Mouse (Mus musculus) urinary bladder, adult 2 months (tissue): Measurements from ENCODE around the gene 1110017D15Rik. TPM values are rescaled to one million over a fixed set of nuclear protein-coding genes. Genes with fewer than 3 reads are reported as not detected.
"Not testable (repeated sequence)": the region's sequence is repeated elsewhere in the genome, so short reads cannot be mapped to it uniquely, and the experiment has no call there.

Experiments
- DNase-seq: peaks from one replicate; pipeline ENCODE4 v3.0.0; 2022; ENCODE audit warnings: low spot score
- polyA plus RNA-seq: library from polyadenylated mRNA; depleted of rRNA; stranded (reverse); fragments of >200 nt; gene quantifications from 2 replicates; pipeline ENCODE4 v1.2.3, GENCODE M21; 2012; rRNA removed

1110017D15Rik gene
- polyA plus RNA-seq, 1 experiment: 0.10 TPM

- no peak for DNase-seq
Measured at GRCm38 (mm10) chr4:41480254-41480653, 36.9 kb downstream of the 1110017D15Rik start.

DNA sequence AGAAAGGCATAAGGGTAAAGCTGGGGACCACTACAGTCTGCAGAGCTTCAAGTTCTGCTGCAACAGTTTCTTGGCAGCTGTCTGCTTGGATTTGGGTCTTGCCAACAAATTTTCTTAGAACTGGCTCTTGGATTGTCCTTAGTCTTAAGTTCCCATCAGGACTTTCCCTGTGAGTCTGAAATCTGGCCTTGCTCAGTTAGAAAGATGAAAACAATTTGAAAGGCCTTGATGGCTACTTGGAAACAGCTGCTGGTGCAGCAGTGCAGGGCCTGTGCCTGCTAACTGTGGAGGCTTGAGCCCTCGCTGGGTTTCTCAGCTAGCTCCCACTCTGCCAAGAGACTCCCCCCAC is 37.7 kb downstream of the 1110017D15Rik start:
- no peak for DNase-seq

DNA sequence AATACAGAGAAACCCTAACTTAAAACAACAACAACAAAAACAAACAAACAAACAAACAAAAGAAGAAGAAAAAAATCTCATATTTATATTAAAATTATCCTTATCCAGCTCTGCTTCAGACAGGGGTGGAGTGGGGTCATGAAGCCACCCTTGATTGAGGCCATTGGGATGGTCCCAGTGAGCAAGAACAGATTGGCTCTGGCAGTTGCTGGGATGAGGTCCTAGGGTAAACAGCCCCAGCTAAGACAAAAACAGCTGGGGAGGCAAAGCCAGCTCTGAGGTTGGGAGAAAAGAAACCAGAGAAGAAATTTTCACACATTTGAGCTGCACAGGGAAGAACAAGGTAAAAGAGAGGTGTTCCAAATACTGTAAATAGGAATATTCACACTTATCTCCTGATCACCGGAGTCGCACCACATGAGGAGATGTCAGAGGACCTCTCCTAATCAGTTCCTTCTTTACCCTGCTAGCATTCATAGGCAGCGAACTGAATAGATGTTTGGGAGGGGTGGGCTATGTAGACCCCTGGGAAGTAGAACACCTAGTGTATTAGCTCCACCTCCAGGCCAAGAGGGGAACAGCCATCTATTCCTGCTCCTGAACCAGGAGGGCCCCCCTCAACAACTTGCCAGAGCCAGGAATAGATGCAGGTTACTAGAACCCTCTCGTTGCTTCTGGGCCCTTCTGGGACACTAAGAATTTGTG is 38.2 kb downstream of the 1110017D15Rik start:
- no peak for DNase-seq

- no peak for DNase-seq
Measured at GRCm38 (mm10) chr4:41477648-41478160, 39.4 kb downstream of the 1110017D15Rik start.

DNA sequence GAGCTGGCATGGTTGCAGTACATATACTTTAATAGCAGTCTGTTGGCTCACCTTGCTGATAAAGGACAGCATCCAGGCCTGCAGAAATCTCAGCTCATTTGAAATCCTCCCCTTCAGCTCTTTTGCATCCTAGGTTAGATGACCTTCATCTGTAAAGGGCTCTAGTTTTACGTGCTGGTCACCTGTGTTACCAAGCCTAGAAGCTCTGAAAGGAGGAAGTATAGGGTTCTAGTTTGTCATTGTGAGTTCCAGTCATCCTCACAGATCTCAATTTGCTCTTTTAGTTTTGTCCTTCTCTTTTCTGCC is 45.8 kb downstream of the 1110017D15Rik start:
- DNase-seq: no peak

DNA sequence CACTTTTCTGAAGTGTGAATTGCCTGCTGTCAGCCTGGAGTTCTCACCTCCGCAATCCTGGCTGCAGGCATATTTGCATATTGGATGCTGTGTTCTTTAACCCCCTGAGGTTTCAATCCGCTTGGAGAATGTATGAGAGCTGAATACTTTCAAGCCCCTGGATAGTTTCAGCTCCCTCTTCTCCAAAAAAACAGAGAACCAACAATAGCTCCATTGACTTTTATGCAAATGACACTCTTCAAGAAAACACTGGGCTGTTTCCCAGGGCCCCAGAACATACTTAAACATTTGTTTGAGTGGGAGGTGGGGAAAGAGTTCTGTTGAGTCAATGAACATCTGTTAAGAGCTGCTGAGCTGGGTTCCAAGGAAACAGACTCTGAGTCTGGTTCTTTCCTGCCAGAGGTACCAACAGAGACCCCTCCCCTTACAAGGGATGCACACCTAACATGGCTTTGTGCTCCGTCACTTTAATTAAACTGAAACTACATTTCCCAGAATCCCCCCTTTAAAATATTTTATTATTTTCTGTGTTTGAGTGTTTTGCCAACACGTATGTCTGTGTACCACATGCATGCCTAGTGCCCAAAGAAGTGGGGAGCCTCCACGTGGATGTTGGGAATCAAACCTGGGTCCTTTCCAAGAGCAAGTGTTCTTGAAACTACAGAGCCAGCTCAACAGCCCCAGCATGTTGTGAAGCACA is 46.3 kb downstream of the 1110017D15Rik start:
- no peak for DNase-seq

DNA sequence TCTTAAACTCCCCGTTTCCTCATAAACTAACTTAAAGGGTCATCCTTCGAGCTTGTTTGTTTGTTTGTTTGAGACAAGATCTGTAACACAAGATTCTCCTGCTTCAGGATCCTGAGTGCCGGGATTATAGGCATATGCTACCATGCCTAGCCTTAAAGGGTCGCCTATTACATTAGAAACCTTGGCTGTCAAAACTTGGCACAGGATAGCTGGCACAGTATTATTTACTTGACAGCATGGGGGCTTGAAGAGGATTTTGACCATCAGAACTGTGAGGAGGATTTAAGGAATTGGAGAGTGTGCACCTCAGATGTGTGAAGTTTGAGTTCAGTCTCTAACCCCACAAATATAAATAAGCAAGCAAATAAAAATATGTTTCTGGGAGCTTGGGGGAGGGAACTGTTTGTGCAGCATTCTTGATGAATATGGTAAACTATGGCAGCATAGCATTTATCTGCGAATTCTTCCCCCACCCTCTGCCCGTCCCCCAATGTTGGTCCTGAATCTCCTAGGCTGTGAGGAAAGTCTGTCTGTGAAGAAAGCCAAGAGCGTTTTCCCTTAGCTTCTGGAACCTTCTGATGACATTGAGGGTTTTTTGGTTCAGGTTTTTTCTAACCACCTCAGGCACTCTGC is 47.0 kb downstream of the 1110017D15Rik start:
- no peak for DNase-seq

DNA sequence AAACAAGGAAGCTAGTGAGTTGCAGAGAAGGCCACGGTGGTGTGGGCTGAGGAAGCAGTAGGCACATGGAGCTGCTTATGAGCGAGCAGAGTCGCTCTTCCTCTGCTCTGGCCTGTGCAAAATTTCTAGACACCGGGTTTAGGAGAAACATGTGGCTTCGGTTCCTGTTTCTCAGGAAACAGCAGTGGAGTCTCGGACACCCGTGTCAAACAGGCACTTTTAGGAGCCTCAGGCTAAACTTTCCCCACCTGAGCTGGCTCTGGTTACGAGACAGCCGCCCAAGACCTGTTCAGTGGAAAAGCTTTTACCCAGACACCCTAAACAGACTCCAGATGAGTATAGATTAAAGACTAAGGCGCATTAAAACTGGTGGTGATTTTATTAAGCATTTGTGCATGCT is 47.9 kb downstream of the 1110017D15Rik start:
- DNase-seq: no peak

DNA sequence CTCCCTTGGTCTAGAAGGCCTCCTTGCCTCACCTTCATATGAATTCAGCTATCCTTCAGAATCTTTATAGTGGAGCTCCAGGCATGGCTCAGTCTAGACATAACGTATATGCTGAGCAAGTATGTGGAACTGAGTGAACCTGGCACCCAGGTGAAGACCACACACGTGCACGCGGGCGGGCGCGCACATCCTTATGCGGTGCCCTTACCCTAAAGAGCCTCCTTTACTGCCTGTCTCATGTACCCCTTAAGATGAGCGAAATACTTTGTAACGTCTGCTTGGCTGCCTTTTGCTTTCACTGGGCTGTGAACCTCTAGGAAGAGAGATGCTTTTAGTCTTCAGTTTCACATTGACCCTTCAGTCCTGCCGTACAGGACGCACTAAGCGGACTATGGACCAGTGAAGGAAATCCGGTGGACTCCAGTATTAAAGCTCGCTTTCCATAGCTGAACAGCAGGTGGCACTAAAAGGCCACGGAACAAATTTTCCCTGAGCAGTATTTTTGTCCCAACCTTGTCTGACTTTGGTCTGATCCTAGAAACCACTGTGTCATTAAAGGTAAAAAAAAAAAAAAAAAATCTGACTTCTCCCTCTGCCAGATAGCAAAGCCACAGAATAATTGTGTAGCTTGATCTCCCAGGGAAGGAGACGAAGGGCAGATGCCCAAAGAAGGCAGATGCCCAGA is 48.6 kb downstream of the 1110017D15Rik start:
- no peak for DNase-seq

DNA sequence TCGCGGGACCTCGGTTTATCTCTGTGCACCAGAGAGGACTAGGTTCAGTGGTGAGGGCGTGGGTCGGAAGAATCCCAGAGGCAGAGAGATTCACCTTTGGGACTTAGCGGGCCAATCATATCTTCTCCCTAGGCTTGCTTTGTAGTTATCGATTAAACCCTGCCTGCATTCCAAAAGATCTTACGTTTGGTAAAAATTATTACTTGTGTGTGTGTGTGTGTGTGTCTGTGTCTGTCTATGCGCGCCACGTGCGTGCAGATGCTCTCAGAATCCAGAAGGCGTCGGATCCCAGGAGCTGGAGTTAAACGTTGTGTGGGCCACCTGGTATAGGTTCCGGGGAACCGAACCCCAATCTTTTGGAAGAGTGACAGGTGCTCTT is 51.9 kb downstream of the 1110017D15Rik start:
- no peak for DNase-seq

DNA sequence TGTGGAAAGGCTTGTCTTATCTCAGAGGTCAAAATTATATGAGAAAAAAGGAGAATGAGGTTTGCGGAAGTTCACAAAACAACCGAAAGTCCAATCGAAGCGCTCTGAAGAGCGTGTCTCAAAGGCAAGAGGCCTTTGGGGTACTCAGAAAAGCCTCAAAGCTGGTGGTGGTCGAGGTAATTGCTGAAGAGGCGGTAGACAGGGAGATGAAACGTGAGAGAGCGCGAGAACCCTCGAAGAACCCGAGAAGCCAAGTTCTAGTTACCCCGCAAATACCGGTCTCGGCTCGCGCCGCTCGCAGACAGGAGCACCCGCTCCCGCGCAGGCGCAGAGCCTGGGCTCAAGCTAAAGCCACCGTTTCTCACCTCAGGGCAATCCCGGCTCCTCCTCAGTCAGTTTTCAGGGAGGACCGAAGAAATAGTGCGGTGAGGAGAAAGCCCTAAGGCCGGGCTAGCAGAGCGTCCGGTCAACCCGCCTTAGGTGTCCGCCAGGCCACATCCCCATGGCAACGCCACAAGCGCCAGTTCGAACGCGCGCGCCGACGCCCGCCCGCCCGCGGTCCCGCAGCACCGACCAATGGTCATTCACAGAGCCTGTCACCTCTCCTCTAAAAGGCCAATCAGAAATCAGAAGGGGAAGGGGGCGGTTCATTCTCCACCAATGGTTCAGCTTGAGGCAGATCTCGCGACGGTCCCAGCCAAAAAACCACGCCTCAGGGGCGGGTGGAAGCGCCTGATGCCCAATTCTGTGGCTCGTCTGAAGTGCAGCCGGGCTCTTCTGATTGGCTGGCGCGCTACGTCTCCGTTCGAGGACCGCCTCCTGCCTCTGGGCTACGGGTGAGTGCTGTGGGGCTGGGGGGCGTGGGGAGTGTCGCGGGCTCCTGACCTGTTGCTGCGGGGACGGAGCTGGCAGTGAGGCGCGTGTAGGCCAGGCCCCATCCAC is 52.5 kb downstream of the 1110017D15Rik start, which contains the start of the genes Kif24 and Nudt2:
TSS of gene Kif24 (minus strand) at position 543 of the 942 bp plus-strand sequence.
TSS of gene Nudt2 (plus strand) at position 807 of the 942 bp plus-strand sequence.
- peak; percentile 89 for DNase-seq

DNA sequence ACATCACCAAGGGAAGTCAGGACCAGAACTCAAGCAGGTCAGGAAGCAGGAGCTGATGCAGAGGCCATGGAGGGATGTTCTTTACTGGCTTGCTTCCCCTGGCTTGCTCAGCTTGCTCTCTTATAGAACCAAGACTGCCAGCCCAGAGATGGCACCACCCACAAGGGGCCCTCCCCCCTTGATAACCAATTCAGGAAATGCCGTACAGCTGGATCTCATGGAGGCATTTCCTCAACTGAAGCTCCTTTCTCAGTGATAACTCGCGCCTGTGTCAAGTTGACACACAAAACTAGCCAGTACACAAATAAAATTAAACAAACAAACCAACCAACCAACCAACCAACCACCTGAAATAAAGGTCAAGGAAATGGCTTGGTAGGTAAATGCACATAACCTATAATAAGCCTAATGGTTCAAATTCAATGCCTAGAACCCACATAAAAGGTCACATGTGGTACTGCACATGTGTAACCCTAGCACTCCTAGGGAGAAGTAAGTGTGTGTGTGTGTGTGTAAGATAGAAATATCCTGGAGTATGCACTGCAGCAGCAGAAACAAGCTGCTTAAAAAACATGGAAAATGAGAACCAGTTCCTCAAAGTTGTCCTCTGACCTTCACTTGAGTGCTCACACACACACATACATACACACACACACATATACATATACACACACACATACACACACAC is 53.9 kb downstream of the 1110017D15Rik start:
- not testable (repeated sequence) for DNase-seq

- DNase-seq: no peak
Measured at GRCm38 (mm10) chr4:41460690-41461089, 56.4 kb downstream of the 1110017D15Rik start.

Other genes with a start within 250 kb of the 1110017D15Rik start
- 19.0 and 30.8 TPM in 2 replicates for gene Ubap2, start 242.2 kb downstream of the 1110017D15Rik start, polyA plus RNA-seq
- gene Dcaf12, start 202.4 kb downstream of the 1110017D15Rik start, polyA plus RNA-seq: 37.1 and 38.5 TPM in 2 replicates
- 47.2 and 52.7 TPM in 2 replicates for gene Ubap1, start 168.3 kb downstream of the 1110017D15Rik start, polyA plus RNA-seq
- 0.53 and 0.61 TPM in 2 replicates for gene Kif24, start 52.4 kb downstream of the 1110017D15Rik start, polyA plus RNA-seq
- 29.5 and 34.6 TPM in 2 replicates for gene Nudt2, start 52.2 kb downstream of the 1110017D15Rik start, polyA plus RNA-seq
- 8.0 and 11.4 TPM in 2 replicates for gene AI464131, start 14.3 kb downstream of the 1110017D15Rik start, polyA plus RNA-seq
- 20.9 and 21.3 TPM in 2 replicates for gene Fam219a, start 52.2 kb upstream of the 1110017D15Rik start, polyA plus RNA-seq
- 85.3 and 93.8 TPM in 2 replicates for gene Dnaic1, start 52.4 kb upstream of the 1110017D15Rik start, polyA plus RNA-seq
- gene Enho, start 123.0 kb upstream of the 1110017D15Rik start, polyA plus RNA-seq: 165 and 187 TPM in 2 replicates
- gene Cntfr, start 179.8 kb upstream of the 1110017D15Rik start, polyA plus RNA-seq: 28.6 and 49.0 TPM in 2 replicates
- gene Il11ra1, start 182.7 kb upstream of the 1110017D15Rik start, polyA plus RNA-seq: 77.4 and 78.3 TPM in 2 replicates
- 32.6 and 40.5 TPM in 2 replicates for gene Rpp25l, start 196.2 kb upstream of the 1110017D15Rik start, polyA plus RNA-seq
- 68.8 and 98.7 TPM in 2 replicates for gene Dctn3, start 205.8 kb upstream of the 1110017D15Rik start, polyA plus RNA-seq
- 1.3 and 1.9 TPM in 2 replicates for gene Arid3c, start 213.8 kb upstream of the 1110017D15Rik start, polyA plus RNA-seq
- gene Galt, start 237.9 kb upstream of the 1110017D15Rik start, polyA plus RNA-seq: 64.7 and 65.2 TPM in 2 replicates
- gene Sigmar1, start 238.8 kb upstream of the 1110017D15Rik start, polyA plus RNA-seq: 79.7 and 81.4 TPM in 2 replicates